Mouse (Mus musculus): ENCODE data around the gene Adcy9.
"Not testable (repeated sequence)": the region's sequence is repeated elsewhere in the genome, so short reads cannot be mapped to it uniquely, and the experiment has no call there.

The Adcy9 gene

DNA sequence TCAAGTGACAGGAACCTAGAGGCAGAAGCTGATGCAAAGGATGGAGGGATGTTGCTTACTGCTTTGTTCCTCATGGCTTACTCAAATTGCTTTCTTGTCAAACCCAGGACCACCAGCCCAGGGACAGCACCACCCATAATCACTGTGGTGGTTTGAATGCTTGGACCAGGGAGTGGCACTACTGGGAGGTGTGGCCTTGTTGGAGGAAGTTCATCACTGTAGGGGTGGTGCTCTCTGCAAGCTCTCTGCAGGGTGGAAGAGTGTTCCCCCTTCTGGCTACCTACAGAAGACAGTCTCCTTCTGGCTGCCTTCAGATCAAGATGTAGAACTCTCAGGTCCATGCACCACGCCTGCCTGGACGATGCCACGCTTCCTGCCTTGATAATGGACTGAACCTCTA lies 148.0 kb downstream of the Adcy9 start:
- DNase-seq (ENCODE audit: low spot score in 2 of 2) = no peak

DNA sequence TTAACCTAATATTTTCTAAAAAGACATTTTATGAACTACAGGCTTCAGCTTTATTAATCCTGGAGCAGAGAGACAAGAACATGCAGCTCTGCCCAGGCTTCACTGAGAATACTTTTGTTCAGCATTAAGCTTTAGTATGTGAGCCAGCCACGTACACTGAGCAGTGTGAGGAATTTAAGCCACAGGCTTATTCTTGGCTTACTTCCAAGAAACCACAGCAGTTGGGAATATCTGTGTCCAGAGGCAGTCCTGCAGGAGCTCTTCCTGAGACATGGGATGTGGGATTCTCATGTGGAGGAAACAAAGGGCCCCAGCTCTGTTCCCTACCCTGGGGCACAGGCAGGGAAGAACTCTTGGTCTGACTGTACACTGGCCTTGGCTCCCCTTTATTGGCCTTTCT lies 149.4 kb downstream of the Adcy9 start:
- DNase-seq (ENCODE audit: low spot score in 2 of 2) = no peak

DNA sequence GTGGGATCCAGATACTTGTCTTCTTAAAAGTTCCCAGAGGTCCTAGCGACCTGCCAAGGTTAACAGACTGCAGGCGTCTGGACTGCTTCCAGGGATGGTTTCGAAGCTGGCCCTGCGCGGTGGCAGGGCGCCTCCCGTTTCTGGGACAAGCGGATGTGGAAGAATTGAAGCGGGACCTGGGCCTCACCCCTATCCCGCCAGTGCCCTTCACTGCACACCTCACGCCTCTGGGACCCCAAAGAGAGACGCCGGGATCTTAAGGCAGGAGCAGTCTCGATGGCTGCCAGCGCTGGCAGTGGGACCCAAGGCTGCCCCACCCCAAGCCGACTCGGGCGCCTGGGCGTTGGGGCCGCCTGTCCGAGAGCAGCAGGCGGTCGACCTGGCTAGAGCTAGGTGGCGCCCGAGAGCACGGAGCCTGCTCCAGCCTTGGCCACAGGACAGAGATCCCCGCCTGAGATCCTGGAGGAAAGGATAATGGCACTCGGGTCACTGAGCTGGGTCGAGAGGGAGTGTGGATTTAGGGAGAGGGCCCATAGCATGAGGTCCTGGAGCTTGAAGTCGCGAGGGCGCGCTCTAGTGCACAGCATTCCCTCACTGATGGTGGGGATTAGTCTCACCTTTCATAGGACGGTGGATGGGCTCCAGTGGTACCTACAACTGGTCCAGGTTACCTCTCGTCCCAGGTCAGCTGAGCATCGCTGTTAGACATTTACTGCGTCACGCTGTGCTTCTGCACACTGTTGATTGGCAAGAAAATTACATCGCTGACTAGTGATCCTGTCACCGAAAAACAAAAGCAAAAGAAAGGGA lies 152.2 kb downstream of the Adcy9 start:
- DNase-seq (ENCODE audit: low spot score in 2 of 2) = peak; percentile 79 to 86

DNA sequence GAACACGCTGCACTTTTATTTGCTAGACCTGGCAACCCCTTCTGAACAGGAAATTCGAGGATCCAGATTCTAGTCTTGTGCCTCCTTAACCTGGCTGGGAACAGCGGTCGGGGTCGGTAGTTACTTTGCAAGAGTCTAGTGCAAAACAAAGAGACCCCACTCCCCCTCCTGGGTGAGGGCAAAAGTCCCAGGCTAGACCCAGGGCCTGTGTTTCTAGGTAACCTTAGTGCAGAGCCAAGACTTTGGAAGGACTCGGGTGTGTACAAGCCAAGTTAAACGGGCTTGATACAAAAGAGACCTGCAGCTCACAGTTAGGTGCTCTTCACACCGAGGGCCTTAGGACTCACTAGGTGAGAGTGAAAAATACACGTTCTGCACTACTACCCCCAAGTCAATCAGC lies 152.8 kb downstream of the Adcy9 start:
- no peak for DNase-seq (ENCODE audit: low spot score in 2 of 2)

DNA sequence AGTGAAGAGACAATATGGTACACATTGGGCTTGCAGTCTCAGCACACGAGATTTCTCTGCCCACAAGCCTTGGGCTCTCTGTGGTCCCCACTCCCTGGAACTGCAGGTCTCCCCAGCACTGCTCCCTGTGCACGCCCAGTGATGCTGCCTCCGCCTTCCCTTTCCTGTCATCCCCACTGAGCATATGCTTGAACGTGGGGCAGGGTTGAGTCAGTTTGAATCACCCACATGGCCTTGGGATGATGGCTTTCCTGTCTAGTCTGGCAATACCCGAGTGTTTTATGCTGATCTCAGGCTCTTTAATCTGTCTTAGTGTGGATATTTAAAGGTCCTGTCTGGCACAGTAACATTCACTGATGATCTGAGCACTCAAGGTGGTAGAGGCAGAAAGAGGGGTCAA lies 154.9 kb downstream of the Adcy9 start:
- DNase-seq (ENCODE audit: low spot score in 2 of 2) = no peak

DNA sequence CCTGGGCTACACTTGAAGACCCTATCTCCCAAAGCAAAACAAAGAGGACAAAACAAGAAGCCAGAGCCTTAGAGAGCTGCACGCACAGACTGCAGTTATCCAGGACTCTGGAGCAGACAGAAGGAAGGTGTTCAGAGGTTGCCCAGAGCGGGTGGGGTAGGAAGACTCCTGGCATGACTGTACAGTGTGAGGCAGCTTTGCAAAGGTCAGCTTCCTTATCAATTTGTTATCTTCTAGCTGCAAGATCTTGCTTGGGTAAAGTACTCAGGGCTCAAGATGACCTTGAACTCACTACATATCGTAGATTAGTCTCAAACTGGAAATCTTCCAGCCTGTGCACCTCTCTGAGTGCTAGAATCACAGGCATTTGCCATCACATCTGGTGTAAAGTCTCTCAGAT lies 156.8 kb downstream of the Adcy9 start:
- no peak for DNase-seq (ENCODE audit: low spot score in 2 of 2)

DNA sequence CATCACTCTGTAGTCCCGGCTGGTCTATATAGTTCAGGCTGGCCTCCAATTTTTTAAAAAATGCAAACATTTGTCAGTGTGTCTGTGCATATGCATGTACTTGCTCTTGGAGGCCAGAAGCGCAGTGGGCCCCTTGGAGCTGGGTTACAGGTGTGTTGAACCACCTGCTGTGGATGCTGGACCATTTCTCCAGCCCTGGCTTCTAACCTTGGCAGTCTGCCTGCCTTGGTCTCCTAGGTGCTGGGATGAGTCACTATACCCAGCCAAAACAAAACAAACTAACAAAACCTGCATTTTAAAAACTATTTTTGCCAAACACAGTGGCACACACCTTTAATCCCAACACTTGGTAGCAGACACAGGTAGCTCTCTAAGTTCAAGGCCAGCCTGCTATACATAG lies 162.8 kb downstream of the Adcy9 start:
- no peak for DNase-seq (ENCODE audit: low spot score in 2 of 2)

DNA sequence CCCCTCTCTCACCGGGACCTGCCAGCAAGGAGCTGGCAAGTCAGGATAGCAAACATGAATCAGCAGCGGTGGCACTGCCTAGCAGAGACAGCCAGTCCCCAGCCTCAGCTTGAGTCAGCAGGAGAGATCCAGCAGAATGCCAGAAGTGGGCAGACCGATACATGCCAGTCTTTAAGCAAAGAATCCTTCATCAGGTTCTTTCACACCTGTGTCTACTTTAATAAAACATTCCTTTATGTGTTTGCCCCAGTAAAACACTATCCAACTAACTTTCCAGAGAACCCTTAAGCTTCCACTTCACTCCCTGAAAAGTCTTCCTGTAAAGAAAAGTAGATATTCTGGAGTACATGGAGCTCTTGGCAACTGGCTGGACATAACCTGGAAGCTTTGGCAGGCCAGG lies 171.5 kb downstream of the Adcy9 start:
- DNase-seq (ENCODE audit: low spot score in 2 of 2) = no peak

DNA sequence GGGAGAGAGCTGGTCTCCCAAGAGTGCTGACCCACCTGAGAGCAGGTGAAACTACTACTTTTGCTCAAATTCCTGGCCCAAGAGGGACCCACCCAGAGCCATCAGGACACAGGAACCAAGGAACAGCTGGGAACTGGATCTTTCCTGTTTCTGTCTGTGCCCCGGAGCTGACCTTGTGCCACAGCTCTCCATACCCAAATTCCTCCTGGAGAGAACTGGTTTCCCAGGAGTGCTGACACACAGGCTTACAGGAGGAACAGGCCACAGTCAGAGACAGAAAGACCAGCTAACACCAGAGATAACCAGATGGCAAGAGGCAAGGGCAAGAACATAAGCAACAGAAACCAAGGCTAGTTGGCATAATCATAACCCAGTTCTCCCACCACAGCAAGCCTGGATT lies 175.1 kb downstream of the Adcy9 start:
- not testable (repeated sequence) for DNase-seq (ENCODE audit: low spot score in 2 of 2)
